Mouse (Mus musculus) midbrain, embryonic 11.5 days (tissue): ENCODE data around the gene Iqsec2. TPM values are rescaled to one million over a fixed set of nuclear protein-coding genes. Genes with fewer than 3 reads are reported as not detected.

ENCODE experiments used
- ATAC-seq: fragments of 200-750 bp; cut with Nextera tagmentation; 2 replicates; pipeline ENCODE4 v1.8.0; 2017; ENCODE audit warnings: moderate TSS enrichment, moderate library complexity; ENCODE audit not compliant: low FRiP score
- DNase-seq: peaks from one replicate; pipeline ENCODE4 v3.0.0; 2015; ENCODE audit warnings: low spot score; ENCODE audit errors: missing footprints
- H3K27ac ChIP-seq: fragments of 300-500 bp; sonication (generic); 2 replicates; pipeline ENCODE4 v1.5.1; 2014; ENCODE audit warnings: low read depth, low read length
- H3K27me3 ChIP-seq: fragments of 300-500 bp; sonication (generic); 2 replicates; pipeline ENCODE4 v1.6.1; 2014; ENCODE audit warnings: mild to moderate bottlenecking, low read length, moderate library complexity, mixed read lengths; ENCODE audit not compliant: control insufficient read depth, insufficient read depth
- H3K36me3 ChIP-seq: fragments of 300-500 bp; sonication (generic); 2 replicates; pipeline ENCODE4 v1.6.1; 2014; ENCODE audit warnings: mild to moderate bottlenecking, low read length, moderate library complexity, mixed read lengths; ENCODE audit not compliant: control insufficient read depth, insufficient read depth
- H3K4me1 ChIP-seq: fragments of 300-500 bp; sonication (generic); 2 replicates; pipeline ENCODE4 v1.6.1; 2014; ENCODE audit warnings: low read length; ENCODE audit not compliant: control insufficient read depth, insufficient read depth
- H3K4me2 ChIP-seq: fragments of 300-500 bp; sonication (generic); 2 replicates; pipeline ENCODE4 v1.6.1; 2014; ENCODE audit warnings: mild to moderate bottlenecking, moderate library complexity
- H3K4me3 ChIP-seq: fragments of 300-500 bp; sonication (generic); 2 replicates; pipeline ENCODE4 v1.5.1; 2014; ENCODE audit warnings: low read depth, low read length
- H3K9ac ChIP-seq: fragments of 300-500 bp; sonication (generic); 2 replicates; pipeline ENCODE4 v1.6.1; 2014; ENCODE audit warnings: low read length
- H3K9me3 ChIP-seq: fragments of 300-500 bp; sonication (generic); 2 replicates; pipeline ENCODE4 v1.6.1; 2016; ENCODE audit warnings: low read length; ENCODE audit not compliant: control insufficient read depth
- WGBS: fragments of 180-500 bp; shearing (Covaris S2); extraction: QIAGEN DNeasy Blood & Tissue Kit; methylation state at CpG from one replicate; pipeline ENCODE4 v1.1.7; 2014; 5-methylcytosine and 5-hydroxymethylcytosine counted together
- polyA plus RNA-seq: library from polyadenylated mRNA; unstranded; fragments of >200 nt; fragmentation: Nextera tagmentation; extraction: Ambion mirVana; gene quantifications from 2 replicates; pipeline ENCODE4 v1.2.1, GENCODE M21; 2014

Iqsec2 gene
- polyA plus RNA-seq, 1 experiment from 2014 or later: 1.8 TPM

DNA sequence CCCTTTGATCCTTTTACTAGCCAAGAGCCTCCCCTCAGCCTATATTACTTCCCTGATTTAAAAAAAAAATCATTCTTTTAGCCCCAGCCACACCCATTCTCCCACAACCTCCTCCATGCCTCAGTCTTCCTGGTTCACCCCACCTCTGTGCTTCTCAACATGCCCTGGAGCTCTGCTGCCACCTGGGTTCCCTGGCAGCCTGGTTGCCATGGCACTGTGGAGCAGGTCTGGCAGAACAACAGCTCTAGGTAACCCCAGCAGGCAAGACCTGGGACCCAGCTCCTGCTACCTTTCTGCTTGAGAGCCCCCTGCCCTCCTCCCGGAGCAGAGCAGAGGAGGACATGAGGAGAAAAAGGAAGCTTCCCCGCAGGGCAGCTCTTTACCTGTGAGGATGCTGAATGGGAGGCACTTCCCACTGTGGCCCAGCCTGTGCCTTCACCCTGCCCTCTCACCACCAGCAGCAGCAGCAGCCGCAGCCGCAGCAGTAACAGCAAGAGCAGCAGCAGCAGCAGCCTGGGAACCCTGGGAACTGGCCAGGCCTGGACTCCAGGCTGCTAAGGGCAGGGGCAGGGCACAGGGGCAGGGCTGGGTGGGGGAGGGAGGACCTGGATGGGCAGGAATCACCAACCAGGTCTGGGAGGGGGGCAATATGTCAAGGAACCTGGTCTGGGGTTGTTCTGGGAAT, 57.8 kb downstream of the Iqsec2 start:
- Histone ChIP-seq H3K9ac (no peak overlapping the region), H3K27me3 (peaks cover 90% of the 10 kb centered on the region), H3K4me2 (no peak overlapping the region), H3K27ac (no peak overlapping the region), H3K4me1 (peaks cover 13% of the 10 kb centered on the region), H3K36me3 (no peaks in the 10 kb centered on the region), H3K4me3 (no peak overlapping the region), H3K9me3 (no peaks in the 10 kb centered on the region)
- ATAC-seq (no peak), DNase-seq (no peak)
- 30% methylated on average over 4 of the region's 4 CpGs for WGBS

DNA sequence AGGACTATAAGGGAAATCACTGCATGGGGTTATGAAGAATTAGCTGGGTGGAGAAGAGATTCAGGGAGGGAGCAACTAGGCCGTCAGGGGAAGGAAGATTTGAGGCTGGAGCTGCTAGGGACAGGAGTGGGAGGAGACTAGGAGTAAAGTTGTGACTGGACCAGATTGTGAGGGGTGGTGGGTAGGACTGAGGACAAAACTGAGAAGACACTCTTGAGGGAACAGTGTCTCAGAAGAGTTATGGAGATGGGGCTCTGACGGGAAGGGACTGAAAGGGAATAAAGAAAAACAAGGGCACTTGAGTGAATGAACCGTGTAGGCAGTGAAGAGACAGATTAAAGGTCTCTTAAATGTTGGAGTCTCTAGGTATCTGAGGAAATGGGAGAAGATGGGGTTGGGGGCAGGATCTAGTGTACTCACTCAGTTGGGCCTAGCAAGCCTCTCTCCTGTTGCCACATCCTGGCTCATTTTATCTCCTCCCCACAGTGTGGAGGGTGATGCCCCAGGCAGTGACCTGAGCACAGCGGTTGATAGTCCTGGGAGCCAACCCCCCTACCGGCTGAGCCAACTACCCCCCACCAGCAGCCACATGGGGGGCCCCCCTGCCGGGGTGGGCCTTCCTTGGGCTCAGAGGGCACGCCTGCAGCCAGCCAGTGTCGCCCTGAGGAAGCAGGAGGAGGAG, 58.5 kb downstream of the Iqsec2 start:
- Histone ChIP-seq H3K27ac (no peak overlapping the region), H3K4me3 (no peak overlapping the region), H3K9me3 (no peaks in the 10 kb centered on the region), H3K4me2 (no peak overlapping the region), H3K36me3 (no peaks in the 10 kb centered on the region), H3K4me1 (peaks cover 9% of the 10 kb centered on the region), H3K27me3 (peaks cover 89% of the 10 kb centered on the region), H3K9ac (no peak overlapping the region)
- 31% methylated on average over 6 of the region's 8 CpGs for WGBS
- ATAC-seq (0 out of 2 replicates have a peak, but pooled peaks have one; percentile 6), DNase-seq (no peak)

DNA sequence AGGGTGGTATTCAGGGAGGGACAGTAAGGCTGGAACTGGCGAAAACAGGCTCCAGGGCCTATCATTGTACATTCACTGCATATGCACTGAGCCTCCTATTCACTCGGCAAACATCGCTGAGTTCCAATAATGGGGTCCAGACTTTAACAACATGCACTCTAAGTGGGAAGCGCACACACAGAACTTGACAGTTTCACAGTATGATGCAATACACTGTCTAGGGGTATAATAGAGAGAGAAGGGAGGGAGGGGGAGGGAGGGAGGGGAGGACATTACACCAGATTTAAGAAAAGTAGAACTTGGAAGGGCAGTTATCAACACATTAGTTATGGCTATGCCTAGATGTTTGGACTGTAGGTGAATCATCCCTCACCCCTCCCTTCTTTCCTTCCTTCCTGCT, 59.2 kb downstream of the Iqsec2 start:
- peaks cover 86% of the 10 kb centered on the region for H3K27me3 ChIP-seq
- DNase-seq (no peak), ATAC-seq (no peak)
- no peak overlapping the region for H3K4me3 ChIP-seq
- no peak overlapping the region for H3K4me2 ChIP-seq
- H3K36me3 ChIP-seq: no peaks in the 10 kb centered on the region
- no peak overlapping the region for H3K27ac ChIP-seq
- no peaks in the 10 kb centered on the region for H3K9me3 ChIP-seq
- WGBS: 72% methylated on average over 4 of the region's 4 CpGs
- H3K9ac ChIP-seq: no peak overlapping the region
- peaks cover 6% of the 10 kb centered on the region; the same call in 1 of the 2 replicates for H3K4me1 ChIP-seq

DNA sequence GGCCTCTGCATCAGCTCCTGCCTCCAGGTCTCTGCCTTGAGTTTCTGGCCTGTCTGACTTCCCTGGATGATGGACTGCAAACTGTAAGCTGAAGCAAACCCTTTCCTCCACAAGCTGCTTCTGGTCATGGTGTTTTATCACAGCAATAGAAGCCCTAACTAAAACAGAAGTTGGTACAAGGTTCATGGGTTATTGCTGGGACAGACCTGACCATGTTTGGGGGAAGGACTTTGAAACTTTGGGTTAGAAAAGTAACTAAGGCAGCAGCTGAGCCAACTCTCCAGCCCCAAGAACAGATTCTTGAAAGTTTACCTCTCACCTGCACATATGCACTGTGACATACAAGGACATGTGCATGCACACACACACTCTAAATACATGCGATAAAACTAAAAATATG, 61.4 kb downstream of the Iqsec2 start:
- 0 out of 2 replicates have a peak, but pooled peaks cover 4% of the 10 kb centered on the region for H3K4me1 ChIP-seq
- no peak overlapping the region for H3K27ac ChIP-seq
- H3K9me3 ChIP-seq: no peaks in the 10 kb centered on the region
- DNase-seq (no peak), ATAC-seq (no peak)
- H3K36me3 ChIP-seq: no peaks in the 10 kb centered on the region
- H3K4me2 ChIP-seq: no peak overlapping the region
- peaks cover 85% of the 10 kb centered on the region for H3K27me3 ChIP-seq
- no peak overlapping the region for H3K9ac ChIP-seq
- WGBS: 91% methylated on average over 1 of the region's 1 CpGs
- no peak overlapping the region for H3K4me3 ChIP-seq

DNA sequence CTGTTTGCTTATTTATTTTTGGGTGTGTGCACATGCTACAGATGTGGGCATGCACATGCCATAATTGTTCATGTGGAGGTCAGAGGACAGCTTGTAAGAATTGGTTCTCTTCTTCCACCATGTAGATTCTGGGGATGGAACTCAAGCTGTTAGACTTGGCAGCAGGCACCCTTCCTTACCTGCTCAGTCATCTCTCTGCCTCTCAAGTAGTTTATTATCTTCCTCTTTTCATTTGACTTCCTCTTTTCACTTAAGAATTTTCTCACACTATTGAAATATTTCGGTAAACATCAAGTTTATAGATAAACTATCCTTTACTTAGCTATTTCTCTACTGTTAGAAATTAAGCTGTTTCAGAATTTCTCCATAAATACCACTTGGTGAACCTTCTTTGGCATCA, 70.6 kb downstream of the Iqsec2 start:
- Histone ChIP-seq H3K9me3 (no peaks in the 10 kb centered on the region), H3K27me3 (peaks cover 74% of the 10 kb centered on the region), H3K4me1 (no peaks in the 10 kb centered on the region), H3K9ac (no peak overlapping the region), H3K36me3 (no peaks in the 10 kb centered on the region), H3K4me3 (no peak overlapping the region), H3K27ac (no peak overlapping the region), H3K4me2 (no peak overlapping the region)
- no peak for DNase-seq
- no peak for ATAC-seq
- WGBS: 66% methylated on average over 1 of the region's 1 CpGs

DNA sequence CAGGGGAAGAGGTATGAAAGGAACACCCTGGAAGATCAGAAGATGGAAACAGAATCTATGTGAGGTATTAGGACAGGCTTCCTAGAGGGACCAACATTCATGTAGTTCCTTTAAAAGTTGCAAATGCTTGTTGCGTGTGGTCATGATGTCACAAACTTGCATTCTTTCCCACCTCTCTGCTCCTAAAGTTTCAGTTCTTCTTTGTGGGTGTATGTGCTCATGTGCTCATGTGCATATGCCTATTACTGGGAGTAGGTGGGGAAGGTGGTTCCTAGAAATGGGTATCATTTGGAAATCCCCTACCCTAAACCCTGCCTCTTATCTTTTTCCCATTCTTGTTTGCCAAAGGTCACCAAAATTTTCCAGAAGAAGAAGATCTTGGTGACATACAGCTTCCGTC, 74.5 kb downstream of the Iqsec2 start:
- ATAC-seq (no peak), DNase-seq (no peak)
- 95% methylated on average over 2 of the region's 2 CpGs for whole genome bisulfite sequencing
- H3K4me1 ChIP-seq: no peaks in the 10 kb centered on the region
- no peak overlapping the region for H3K4me3 ChIP-seq
- no peak overlapping the region for H3K4me2 ChIP-seq
- no peaks in the 10 kb centered on the region for H3K9me3 ChIP-seq
- no peak overlapping the region for H3K9ac ChIP-seq
- peaks cover 78% of the 10 kb centered on the region for H3K27me3 ChIP-seq
- no peak overlapping the region for H3K27ac ChIP-seq
- no peaks in the 10 kb centered on the region for H3K36me3 ChIP-seq

DNA sequence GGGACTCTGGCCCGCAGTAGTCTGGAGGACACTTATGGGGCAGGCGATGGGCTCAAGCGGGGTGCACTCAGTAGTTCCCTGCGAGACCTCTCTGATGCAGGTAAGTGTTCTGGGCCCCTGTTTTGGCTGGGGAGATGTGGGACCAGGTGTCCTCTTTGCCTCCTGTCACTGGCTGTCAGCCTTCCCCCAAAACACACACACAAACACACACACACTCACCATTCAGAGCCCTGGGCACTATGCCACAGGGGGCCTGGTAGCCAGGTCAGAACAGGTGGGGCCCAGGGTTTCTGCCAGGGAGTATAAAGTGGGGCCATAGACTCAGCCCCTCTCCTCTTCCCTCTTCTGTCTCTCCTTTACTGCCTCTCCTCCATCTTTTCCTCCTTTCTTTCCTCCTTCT, 77.7 kb downstream of the Iqsec2 start:
- Histone ChIP-seq H3K9me3 (no peaks in the 10 kb centered on the region), H3K9ac (no peak overlapping the region), H3K4me2 (no peak overlapping the region), H3K4me3 (no peak overlapping the region), H3K4me1 (no peaks in the 10 kb centered on the region), H3K36me3 (no peaks in the 10 kb centered on the region), H3K27ac (no peak overlapping the region), H3K27me3 (peaks cover 78% of the 10 kb centered on the region)
- WGBS: 68% methylated on average over 4 of the region's 4 CpGs
- ATAC-seq: no peak
- no peak for DNase-seq

DNA sequence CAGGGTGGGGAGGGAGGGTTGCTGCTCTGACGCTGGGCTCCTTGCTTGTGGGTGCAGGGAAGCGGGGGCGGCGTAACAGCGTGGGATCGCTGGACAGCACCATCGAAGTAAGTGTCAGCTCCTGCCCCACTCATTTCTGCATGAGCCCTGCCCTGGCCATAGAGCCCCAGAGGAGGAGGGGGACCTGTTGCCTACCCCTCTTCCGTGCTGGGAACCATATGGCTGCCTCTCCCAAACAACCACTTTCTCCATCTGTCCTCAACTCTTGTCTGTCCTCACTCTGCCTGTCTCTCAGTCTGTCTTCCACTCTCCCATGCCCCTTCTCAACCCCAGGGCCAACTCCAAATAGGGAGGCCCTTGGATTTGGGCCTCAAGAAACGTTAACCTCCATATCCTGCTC, 78.2 kb downstream of the Iqsec2 start:
- Histone ChIP-seq H3K27ac (no peak overlapping the region), H3K4me1 (no peaks in the 10 kb centered on the region), H3K4me3 (no peak overlapping the region), H3K9me3 (no peaks in the 10 kb centered on the region), H3K9ac (no peak overlapping the region), H3K36me3 (no peaks in the 10 kb centered on the region), H3K27me3 (peaks cover 77% of the 10 kb centered on the region), H3K4me2 (no peak overlapping the region)
- 58% methylated on average over 9 of the region's 9 CpGs for WGBS
- ATAC-seq (no peak), DNase-seq (no peak)

DNA sequence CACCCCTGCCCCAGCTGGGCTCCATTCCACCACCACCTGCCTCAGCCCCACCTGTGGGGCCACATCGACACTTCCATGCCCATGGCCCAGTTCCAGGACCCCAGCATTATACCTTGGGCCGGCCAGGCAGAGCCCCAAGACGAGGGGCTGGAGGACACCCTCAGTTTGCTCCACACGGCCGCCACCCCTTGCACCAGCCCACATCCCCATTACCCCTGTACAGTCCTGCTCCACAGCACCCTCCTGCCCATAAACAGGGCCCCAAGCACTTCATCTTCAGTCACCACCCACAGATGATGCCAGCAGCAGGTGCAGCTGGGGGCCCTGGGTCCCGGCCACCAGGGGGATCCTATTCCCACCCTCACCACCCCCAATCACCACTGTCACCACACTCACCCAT, 79.2 kb downstream of the Iqsec2 start:
- Histone ChIP-seq H3K4me1 (no peaks in the 10 kb centered on the region), H3K27ac (no peak overlapping the region), H3K36me3 (no peaks in the 10 kb centered on the region), H3K9me3 (no peaks in the 10 kb centered on the region), H3K9ac (no peak overlapping the region), H3K4me2 (no peak overlapping the region), H3K27me3 (peaks cover 68% of the 10 kb centered on the region), H3K4me3 (no peak overlapping the region)
- ATAC-seq: 0 out of 2 replicates have a peak, but pooled peaks have one; percentile 44
- DNase-seq: no peak
- WGBS: 82% methylated on average over 6 of the region's 6 CpGs
